Mouse (Mus musculus) right cerebral cortex, adult 18-20 months (tissue): ENCODE data around the gene Sorcs3.

ENCODE experiments used
- DNase-seq: peaks from one replicate; pipeline ENCODE4 v3.0.0; 2022; ENCODE audit warnings: mixed read lengths

The Sorcs3 gene

DNA sequence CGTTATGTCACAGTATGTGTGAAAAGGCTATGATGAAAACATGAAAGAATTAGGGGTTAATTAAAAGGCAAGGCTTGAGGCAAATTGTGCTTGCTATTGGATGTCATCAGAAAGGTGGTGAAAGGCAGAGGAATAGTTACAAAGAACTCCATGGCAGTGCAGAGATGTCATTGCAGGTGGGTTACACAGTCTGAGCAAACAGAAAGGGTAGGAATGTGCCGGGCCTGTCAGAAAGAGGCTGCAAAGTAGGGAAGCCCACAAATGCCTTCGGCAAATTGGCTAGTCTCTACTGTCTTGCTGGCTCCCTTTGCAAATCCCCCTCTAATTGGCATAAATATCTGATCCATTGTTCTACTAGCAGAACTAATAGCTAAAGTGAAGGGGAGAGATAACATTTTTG lies 521.2 kb downstream of the Sorcs3 start:
- no peak for DNase-seq

DNA sequence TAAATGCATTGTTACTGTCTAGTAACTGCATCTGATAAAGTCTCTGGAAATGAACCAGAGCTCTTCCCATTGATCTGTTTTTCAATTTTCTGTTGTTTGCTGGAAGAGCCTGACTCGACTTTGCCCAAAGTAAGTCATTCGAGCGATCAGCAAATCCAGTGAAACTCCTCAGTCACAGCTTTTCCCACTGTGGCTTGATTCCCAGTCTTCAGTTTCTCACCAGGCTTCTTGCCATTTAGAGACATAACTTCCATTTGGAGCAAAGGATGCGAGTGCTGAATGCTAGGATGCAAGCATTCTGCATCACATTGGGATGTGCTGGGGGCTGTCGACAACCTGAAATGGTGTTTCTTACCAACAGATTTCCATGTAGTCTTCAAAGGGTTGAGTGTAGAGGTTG lies 521.8 kb downstream of the Sorcs3 start:
- DNase-seq, result peak; percentile 7

DNA sequence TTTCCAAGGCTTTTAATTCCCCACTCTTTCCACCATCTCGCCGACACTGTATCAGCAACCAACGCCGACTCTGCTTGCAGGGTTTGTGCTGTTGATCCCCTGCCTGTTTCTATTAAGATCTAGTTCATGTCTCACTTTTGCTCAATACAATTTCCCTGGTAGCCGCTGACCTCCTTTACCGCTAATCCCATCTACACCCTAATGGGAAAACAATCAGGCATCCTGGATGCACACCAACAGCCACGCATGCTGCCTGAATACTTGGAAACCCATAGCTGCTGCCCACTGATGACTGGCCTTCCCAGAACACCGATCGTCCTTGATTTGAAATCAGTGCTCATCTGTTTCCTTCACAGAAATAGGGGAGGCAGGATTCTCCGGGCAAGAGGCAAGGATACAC lies 525.9 kb downstream of the Sorcs3 start:
- no peak for DNase-seq

DNA sequence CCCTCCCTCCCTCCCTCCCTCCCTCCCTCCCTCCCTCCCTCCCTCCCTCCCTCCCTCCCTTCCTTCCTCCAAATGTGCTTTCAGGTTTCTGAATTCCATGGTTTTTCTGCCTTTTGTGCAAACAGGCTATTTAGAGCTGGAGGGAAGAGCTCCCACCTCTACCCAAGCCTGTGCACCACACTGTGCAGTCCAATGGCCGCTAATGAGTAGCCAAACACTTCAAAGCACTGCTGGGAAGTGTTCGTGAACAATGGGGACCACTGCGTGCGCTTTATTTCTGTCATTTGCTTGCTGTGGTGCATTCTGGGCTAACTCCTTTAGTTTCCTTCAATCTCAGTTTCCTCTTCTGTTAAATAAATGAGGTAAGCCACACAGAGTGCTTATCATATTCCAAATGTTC lies 528.5 kb downstream of the Sorcs3 start:
- DNase-seq, result no peak

DNA sequence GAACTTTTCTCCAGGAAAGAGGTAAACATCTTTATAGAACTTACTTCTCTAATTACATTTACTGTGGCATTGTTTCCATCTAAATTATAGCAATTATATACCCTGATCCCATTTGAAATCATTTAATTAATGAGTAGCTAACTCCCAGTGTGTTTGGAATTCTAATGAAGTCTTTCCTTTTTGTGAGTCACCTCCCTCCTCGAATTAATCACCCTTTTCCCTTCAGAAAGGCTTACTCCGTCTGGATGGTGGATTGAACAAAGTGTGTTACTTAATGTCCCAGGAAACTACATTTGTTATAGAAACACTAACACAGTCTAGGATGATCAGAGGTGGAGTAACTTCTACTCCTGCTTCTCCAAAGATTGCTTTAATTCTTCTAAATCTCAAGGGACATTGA lies 531.7 kb downstream of the Sorcs3 start:
- DNase-seq, result no peak

DNA sequence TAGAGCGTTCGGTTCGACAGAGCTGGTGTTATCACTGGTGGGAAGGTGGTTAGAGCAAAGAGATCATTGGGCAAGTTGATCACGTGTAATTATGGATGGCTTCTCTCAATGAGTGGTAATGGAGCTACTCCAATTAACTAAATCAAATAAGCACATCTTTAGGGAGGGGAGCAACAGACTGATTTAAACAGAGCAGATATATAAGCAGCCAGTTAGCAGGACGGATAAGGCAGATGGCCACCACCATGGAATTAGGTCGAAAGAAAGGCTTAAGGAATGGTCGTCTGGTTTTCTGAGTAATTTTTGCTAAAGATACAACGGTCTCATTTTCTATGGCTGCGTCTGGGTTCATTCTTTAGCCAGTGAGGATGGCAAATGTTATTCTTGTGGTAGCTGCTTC lies 549.3 kb downstream of the Sorcs3 start:
- DNase-seq, result no peak

DNA sequence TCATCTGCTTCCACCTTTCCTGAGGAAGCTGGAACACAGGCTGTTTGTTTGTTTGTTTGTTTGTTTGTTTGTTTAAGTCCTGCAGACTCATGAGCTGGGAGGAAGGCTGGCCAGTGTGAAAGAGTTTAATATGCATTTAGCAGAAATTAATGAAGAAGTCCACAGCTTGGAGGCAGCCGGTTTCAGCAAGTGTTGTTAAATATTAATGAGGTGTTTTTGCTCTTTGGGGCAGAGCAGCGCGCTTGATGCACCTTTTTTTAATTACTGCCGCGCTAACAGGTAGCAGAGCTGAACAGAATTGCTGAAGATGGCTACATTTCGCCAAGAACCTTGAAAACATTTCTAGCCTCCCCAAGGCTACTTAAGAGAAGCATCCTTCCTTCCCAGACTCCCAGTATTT lies 551.0 kb downstream of the Sorcs3 start:
- no peak for DNase-seq

DNA sequence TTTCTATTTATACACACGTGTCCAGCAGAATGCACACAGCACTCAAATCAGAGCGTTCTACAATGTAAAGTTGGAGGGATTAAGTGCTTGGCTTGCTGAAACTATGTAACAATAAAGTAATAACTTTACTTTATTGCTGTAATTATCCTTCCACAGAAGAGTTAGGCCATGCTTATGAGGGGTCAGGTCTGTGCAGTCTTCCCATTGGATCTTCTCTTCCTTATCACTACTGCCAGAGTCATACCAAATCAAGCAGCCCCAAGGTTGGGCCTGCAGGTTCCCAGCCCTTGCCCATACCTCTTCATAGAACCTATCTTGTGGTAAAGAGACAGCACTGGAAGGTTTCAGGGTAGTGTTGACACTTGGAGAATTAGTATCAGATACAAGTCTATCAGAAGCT lies 560.7 kb downstream of the Sorcs3 start:
- no peak for DNase-seq

DNA sequence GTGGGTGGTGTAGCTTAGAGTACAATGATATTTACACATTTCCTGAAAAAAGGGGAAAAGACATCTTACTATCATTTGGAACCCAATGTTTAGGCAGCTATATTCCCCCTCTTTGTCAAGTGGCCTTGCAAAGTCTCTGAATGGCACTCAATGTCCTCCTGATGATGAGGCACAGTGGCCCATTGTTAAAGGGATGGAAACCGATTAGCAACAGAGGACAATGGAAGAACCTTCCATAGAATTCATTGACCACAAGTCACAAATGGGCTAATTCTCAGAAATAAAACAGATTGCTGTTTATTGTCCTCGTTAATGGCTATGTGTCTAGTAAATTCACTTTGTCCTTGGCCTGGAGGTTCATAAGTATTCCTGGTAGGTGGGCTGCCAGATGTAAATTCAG lies 565.7 kb downstream of the Sorcs3 start:
- peak; percentile 10 for DNase-seq

DNA sequence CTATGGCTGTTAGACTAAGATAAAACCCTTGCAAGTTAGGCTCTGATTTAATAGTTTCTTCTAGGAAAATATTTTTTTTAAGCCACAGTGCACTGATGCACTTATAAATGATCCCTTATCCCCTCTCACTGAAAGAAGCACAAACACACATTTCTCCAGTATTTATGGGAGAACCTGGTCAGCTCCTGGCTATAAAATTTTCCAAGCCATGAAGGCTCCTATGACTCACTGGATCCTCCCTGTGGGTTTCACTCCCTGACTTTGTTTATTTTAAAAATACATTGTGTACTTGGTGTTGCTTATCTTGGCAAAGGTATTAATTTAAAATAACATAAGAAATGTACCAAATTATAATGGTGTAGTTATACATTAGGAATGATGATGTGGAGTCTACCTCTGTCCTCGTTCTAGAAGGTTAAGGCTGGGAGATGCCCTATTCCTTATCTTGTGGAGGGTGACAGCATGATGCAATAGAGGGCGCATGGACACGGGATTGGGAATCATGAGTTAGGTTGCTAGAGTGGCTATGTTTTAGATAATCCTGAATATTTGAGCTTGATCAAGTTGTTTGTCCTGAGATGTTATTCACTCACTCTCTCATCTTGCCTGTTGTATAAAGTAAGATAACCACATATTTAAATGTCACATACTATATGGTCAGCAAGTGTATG lies 573.4 kb downstream of the Sorcs3 start:
- DNase-seq, result no peak

DNA sequence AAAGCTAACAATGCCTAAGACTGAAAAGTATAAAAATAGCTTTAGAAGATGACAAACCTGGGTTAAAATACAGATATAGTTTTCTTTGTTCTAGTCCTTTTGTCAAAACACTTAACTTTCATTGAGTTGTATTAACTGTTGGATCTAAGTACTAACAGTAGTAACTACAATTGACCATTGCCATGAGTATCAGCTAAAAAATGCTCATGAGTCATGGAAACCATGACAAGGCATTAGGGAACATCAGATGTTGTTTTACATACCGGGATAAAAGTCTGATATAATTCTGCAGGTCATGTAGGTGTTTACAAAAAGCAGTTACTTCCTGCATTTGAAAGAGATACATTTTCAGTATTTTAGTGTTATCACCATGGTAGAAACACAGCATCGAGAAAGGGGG lies 575.0 kb downstream of the Sorcs3 start:
- DNase-seq, result no peak

DNA sequence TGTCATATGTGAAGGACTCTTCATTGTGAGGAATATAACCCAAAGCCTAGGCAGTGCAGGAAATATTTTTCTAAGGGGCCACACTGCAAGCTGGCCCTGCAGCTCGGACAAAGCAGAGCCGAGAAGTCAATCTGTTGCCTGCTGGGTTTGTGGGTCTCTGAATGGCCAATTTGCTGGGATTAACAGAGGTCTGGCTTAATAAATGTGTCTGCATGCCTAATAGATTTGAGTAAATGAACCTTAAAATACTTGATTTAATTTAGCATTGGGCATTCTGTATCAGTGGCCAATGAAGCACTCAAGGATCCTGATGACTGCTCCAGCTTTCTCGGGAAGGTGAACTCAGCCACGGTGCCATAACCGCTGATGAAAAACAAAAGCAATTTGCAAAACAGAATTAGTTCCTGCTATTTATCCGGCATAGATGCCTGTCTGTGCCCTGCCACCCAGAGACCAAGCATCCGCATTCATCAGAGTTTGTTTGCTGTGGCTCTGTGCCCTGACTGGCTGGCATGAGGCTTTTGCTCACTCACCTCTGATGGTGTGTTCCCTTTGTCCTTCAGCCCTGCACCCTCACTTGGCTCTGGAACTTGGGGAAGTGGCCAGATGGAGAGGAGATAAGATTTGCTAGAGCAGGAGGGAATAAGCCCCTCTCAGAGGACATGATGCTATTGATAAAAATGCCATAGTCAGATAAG lies 576.3 kb downstream of the Sorcs3 start:
- no peak for DNase-seq

DNA sequence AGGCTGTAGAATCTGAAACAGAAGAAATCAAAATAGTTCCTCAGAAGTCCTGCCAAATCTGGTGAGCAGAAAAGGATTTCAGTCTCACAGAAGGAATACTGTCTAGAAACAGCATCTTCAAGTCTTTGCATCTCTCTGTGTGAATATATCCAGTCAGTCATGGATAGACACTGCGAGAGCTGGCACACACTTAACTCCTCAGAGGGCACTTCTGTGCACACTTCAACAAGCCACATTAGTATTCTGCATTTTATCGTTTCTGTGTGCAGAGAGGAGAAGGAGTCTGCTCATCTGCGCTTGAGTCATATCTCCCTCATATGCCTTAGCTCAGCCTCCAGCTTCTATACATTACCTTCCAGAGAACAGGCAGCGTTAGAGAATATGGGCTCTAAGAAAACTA lies 581.4 kb downstream of the Sorcs3 start:
- no peak for DNase-seq

DNA sequence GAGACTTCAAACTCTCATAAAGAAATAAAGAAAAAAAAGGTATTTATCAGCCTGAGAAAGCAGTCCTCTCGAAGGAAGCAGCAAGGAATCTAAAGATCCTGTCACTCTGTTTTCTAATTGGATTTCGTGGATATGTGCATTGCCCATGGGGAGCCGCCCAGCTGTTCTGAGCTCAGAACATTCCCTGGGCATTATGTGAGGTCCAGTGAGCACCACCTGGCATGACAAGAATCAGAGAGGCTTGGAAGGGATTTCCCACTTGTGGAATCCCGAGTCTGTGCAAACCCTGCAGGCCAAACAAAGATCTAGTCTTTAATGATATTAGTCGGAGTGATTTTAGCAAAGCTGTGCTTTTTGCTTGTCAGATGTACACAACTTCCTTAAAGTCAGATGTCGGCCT lies 598.7 kb downstream of the Sorcs3 start:
- DNase-seq, result no peak

DNA sequence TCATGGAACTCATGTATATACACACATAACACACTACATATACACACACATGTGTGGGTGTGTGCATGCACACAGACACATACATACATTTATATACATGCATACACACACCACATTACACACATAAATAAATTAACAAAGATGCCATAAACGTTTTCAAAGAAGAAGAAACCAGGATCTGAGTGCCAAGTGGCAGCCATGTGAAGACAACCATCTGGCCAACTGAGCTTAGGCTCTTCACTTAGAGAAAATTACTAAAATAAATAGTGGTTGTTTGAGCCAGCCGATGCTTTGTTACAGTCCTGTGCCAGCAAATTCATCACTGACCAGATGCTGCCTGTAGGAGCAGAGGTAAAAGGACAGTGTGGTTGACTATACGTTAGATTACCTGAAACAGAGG lies 605.7 kb downstream of the Sorcs3 start:
- DNase-seq, result no peak

DNA sequence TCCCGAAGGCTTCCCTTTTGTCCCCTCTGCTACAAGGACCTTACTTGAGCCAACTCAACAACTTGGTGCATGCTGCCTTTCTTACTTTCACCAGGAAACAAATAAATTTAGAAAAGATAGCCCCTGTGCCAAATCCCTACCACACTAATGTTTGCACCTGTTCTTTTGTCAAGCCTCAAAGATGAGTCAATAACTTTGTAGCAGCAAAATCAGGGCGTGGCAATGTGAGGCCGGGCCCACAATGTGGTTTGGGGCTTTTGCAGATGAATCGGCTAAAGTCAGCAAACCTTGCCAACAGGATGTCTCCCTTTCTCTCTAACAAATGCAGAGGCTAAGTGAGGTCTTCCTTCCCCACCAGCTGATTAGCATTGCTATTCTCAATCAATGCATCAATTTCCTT lies 608.0 kb downstream of the Sorcs3 start:
- no peak for DNase-seq

DNA sequence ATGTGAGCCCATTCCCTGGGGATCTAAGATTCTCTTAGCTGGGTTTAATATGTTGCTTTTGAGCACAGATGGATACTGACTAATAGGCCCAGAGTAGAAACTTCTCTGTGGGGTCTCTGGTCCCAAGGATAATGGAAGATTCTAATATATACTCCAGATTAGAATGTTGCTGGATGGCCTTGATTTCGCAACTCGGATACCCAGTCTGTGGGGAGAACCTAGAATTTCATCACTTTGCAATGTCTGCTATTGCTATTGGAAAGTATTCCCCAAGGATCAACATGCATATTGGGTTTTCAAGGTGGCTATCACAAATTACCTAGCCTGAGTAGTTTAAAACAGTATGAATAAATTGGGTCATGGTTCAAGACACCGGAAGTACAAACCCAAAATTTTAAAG lies 609.2 kb downstream of the Sorcs3 start:
- DNase-seq, result no peak

DNA sequence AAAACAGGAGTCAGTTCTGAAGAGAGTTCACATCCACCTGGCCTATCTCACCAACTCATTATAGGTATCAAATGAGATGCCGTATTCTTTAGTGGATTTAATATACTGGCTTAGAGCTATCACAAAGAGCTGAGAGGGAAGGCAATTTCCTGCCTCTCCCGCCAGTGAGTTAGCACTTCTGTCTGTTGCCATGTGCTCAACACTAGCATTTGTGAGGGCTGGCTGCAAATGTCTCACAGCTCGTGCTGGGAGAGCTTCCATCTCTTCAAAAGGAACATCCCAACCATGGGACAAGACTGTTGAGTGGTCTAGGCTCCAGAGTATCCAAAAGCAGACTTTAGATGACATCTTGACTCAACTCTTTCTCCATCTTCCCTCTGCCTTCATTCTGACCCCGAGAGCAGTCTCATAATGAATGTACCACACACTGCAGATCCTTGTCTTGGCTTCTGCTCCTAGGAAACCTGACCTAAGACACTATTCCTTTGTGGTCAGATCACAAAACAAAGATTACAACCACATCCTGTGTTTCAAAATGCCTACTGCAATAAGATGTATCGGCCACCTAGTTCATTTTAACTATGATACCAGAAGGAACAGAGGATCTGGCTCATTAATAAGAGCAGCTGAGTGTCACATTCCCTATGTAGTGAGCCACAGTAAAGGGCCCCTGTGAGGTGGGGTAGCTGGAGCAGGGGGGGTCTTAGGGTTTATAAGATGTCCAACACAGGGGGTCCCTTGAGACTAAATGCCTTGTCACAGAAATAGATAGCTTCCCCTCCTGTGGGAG lies 614.9 kb downstream of the Sorcs3 start:
- peak; percentile 57 for DNase-seq

DNA sequence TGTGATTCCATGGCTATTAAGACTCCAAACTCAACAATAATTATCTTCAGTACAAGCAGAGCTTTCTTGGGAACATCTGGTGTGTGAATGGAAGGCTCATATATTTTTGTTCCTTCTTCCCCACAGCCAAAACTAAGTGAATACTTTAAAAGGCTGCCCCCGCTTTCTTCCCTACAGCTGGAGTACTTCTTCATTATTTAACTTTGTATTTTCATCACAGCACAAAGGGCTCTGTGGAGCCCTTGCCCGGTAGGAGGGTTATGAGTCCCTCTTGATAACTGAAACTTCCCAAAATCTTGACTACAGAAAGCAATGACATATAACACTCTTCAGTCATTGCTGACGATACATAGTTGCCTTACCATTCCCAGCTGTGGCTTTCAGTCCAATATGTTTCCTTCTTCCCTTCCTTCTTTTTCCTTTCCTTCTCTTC lies 615.5 kb downstream of the Sorcs3 start:
- DNase-seq, result peak; percentile 17

DNA sequence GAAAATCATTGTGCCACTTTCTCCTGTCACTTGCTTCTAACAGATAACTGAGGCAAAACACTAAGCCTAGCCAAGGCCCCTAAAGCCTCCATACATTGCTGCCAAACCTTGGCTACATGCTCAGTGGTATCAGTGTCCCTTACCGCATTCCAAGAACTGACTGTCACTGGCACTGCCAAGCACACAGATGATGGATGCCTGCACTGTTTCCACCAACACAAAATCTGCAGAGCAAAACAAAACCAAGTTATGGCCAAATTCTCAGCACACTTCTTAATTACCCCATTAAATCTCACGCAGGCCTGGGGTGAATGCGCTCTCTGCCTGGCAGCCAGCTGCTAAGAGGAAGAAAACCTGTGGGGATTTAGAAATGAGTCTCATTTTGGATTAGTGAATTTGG lies 628.5 kb downstream of the Sorcs3 start:
- DNase-seq, result no peak

DNA sequence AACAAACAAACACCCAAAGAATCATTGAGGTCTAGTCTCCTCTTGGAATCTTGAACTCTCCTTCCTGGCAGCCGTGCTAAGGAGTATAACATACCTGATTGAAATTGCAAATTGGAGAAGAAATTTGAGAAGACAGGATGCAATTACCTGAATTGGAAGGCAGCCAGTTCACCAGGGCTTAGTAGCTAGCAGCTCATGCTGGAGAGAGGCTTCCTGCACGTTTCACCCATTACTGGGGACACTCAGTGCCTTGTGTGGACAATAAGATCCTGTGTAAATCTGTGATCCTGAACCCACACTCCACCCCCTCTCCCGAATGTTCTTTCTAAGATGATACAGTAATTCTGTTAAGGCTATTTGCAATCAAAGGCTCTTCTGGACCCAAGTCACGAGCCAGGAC lies 633.6 kb downstream of the Sorcs3 start:
- no peak for DNase-seq

DNA sequence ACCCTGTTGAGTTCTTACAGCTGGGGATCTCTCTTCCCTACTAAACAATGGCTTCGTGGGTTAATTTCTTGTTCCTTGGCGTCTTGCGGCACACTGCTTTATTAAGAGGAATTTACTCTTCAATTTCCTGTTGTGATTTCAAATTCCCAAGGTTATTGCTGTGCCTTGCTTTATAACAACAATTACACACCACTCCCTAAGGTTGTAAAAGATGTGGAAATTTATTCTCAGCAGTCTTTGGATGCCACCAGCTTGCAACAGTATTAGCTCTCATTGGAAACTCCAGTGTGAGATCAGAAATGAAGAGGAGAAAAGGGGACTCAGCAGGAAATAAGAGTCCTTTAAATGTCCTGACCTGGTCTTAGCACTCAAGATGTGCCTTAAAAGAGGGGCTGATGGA lies 641.9 kb downstream of the Sorcs3 start:
- DNase-seq, result no peak

DNA sequence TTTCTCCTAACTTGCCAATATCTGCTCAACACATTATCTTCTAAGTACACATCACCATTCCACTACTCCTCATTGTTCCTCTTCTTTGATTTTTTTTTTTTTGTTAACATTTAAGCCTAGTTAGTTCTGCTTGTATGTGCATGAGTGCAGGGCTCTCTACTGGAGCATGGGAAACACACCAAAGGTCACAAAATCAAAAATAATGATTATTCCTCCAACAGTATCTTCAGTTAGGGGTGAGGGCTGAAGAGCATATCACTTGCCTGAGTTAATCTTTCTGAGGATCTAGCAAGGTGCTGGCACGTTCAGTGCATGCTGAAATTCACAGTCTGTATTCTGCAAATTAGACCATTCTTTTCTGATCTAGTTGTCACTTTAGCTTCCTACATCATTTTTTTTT lies 644.6 kb downstream of the Sorcs3 start:
- no peak for DNase-seq
